Mouse (Mus musculus): Measurements from ENCODE around the gene Ppfia3.

Gene Ppfia3

GRCm38 (mm10) chr7:45308551-45309240 is 58.1 kb downstream of the Ppfia3 start:
- no peak for DNase-seq

GRCm38 (mm10) chr7:45305275-45305674 is 61.5 kb downstream of the Ppfia3 start:
- peak; percentile 67 for DNase-seq

DNA sequence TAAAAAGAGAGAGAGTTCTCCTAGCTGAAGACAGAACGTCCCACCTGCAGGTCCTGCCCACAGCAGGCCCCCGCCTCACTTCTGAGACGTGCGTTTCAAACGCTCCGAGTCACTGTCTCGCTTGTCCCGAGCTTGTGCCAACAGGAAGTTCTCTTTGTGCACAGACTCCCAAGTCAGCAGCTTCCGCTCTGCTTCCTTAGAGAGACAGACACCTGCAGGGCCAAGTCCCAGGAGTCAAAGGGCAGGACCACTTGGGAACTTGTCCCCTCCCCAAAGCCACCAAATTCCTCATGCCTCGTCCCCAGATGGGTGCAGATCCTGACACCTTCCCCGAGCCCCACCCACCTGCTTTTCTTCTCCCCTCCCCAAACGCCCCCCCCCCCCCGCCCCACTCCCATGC is 62.0 kb downstream of the Ppfia3 start:
- DNase-seq, result no peak

DNA sequence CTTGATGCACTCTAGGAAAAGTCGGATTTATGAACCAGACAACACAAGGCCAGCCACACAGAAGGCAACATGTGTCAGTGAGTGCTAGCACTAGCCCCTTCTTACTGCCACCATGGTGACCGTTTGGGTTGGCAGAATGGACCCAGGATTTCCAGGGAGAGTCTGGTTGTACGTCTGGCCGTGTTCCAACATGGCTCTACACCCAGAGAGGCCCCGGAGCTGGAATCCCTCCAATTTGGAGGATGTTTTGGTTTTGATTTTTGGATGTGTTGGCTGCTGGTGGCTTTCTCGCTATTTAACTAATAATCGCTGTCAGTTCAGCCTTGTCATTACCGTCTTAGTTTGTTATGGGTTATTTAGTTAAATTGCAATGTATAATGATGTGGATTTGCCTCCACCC is 64.2 kb downstream of the Ppfia3 start:
- no peak for DNase-seq

DNA sequence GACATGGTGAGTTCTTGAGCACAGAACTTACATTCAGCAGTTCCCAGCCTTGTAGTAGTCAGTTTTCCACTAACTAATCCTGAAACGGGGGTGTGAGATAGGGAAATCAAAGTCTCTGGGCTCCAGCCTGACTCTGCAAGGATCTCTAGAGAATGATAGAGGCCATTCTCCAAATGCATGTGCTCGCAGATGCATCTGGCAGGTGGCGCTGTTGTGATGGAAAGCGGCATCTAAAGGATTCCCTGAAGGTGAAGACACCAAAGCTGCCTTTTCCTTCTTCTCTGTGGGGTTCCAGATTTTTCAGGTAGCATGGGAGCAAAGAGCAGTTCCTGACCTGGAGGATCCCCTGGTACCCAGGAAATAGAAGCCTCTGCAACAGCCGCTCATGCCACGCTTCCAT is 66.5 kb downstream of the Ppfia3 start:
- peak; percentile 70 for DNase-seq

GRCm38 (mm10) chr7:45299752-45300151 is 67.1 kb downstream of the Ppfia3 start:
- peak; percentile 67 for DNase-seq

DNA sequence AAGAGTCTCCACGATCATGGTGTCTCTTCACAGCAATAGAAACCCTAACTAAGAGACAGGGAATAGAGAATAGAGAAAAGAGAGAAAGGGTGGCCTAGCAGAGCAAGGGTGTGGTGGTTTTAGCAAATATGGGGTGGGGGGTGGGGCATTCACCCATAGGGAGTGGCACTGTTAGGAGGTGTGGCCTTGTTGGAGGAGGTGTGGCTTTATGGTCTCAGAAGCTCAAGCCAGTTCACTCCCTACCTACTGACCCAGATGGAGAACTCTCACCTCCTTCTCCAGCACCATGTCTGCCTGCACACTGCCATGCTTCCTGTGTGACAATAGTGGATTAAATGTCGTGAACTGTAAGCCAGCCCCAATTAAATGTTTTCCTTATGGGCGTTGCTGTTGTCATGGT is 69.3 kb downstream of the Ppfia3 start:
- no peak for DNase-seq

DNA sequence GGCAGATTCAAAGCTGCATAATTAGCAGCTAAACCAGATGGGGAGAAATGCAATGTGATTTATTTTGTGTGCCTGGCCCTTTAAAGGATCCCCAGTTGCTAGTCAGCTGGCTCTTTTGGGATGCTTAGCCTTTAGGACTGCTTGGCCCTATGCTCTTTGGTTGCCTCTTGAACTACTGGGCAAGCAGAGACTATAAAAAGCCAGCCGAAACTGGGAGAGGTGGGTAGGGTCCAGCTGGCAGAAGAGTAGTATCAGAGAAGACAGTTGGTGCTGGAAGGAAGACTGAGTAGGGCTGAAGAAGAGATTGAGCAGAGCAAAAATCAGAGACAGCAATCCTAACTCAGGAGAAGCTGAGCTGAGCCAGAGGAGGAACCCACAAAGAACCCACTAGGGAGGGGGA is 70.2 kb downstream of the Ppfia3 start:
- no peak for DNase-seq

All from kidney, postnatal 14 days (tissue).